In genomic region chrX:59166763-59167162, GRCm38 (mm10) we compare ENCODE assay signal across 15 mouse cellular contexts.
"Had no signal": no experiment of that assay in that cellular context is flagged by ENCODE, and none has a peak within 500 bp of the region (broad histone marks: within the 10 kb centered on the region; RNA-seq: fewer than 3 reads in every experiment).

No protein-coding gene starts in this region.

- H3K4me1 ChIP-seq: neural tube, embryonic 13.5 days; neural tube, embryonic 15.5 days; stomach, embryonic 15.5 days had no signal

- H3K27ac ChIP-seq: neural tube, embryonic 13.5 days; neural tube, embryonic 15.5 days; stomach, embryonic 15.5 days; stomach, postnatal 0 days had no signal

- H3K9me3 ChIP-seq: neural tube, embryonic 13.5 days; neural tube, embryonic 15.5 days; stomach, embryonic 15.5 days had no signal

- H3K9ac ChIP-seq: neural tube, embryonic 13.5 days; neural tube, embryonic 15.5 days; stomach, embryonic 15.5 days had no signal

- H3K36me3 ChIP-seq: neural tube, embryonic 13.5 days; neural tube, embryonic 15.5 days; stomach, embryonic 15.5 days had no signal

- DNase-seq: right cerebral cortex, adult 18-20 months; right cerebral cortex, postnatal 14 days; right cerebral cortex, postnatal 25 days; right cerebral cortex, postnatal 4 days; spleen, adult 18-20 months; thymus, adult 18-20 months; thymus, adult 2 months; thymus, postnatal 14 days; thymus, postnatal 25 days; thymus, postnatal 36 days; thymus, postnatal 4 days had no signal

- H3K27me3 ChIP-seq: neural tube, embryonic 13.5 days; neural tube, embryonic 15.5 days; stomach, embryonic 15.5 days had no signal

- H3K4me2 ChIP-seq: neural tube, embryonic 13.5 days; neural tube, embryonic 15.5 days; stomach, embryonic 15.5 days had no signal

- H3K4me3 ChIP-seq: neural tube, embryonic 13.5 days; neural tube, embryonic 15.5 days; stomach, embryonic 15.5 days had no signal
